Mouse (Mus musculus) heart, adult 8-10 months (tissue): ENCODE data around the gene Slc39a7. TPM values are rescaled to one million over a fixed set of nuclear protein-coding genes. Genes with fewer than 3 reads are reported as not detected.
"Not testable (repeated sequence)": the region's sequence is repeated elsewhere in the genome, so short reads cannot be mapped to it uniquely, and the experiment has no call there.

Source experiments
- DNase-seq: peaks from one replicate; pipeline ENCODE4 v3.0.0; 2022; ENCODE audit warnings: low spot score
- total RNA-seq, 4 experiments: library from RNA; stranded (reverse); gene quantifications; 2 replicates each; pipeline ENCODE4 v1.2.4; 2022

Gene Slc39a7
- total RNA-seq, 4 experiments from 2014 or later = 64.1 to 79.1 (median 73.2) TPM

DNA sequence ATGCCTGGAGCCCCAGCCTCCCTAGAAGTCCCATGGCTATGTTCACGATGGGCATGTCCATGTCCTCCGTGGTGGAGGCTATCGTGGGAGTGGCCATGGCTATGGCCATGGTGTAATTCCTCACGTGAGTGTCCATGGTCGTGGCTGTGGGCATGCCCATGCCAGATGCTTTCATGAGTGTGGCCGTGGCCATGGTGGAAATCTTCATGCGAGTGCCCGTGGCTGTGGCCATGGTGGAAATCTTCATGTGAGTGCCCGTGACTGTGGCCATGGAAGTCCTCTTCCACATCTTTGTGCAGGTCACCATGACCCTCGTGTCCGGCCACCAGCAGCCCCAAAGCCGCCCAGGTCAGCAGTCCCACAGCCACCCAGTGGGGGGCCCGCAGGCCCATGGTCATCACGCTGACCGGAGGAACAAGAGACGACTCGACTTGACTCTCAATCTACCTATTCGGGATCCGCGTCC lies 588 bp downstream of the Slc39a7 start:
- no peak for DNase-seq

DNA sequence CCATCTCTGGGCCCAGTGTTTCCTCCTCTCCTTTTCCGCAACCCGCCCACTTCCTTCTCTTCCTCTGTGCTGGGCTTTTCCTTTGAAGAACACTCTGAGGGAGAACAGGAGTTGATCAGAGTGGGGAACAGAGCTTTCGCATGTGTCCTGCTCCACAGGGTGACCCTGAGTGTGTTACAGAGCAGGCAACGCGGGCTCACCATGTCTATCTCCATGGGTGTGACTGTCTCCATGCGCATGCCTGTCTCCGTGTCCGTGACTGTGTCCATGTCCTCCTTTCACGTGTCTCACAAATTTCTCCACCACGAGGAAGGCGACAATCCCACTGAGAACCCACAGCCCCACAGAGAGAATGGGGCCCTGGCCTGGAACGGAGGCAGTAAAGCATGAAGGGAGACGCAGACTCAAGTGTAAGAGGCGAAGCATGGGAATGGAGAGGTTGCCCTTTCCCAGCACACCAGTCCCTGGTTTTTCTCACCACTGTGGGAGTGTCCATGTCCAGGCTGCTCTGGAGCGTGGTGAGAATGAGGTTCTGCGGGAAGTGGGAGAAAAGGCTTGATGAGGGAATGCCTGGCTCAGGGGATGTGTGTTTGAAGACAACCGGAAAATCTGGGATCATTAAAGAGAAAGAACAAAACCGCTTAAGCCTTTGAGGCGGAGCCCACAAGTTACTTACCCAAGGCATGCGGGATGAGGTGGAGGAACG lies 1.4 kb downstream of the Slc39a7 start:
- DNase-seq = no peak

- no peak for DNase-seq
Measured at GRCm38 (mm10) chr17:34029150-34029889, 2.2 kb downstream of the Slc39a7 start.

DNA sequence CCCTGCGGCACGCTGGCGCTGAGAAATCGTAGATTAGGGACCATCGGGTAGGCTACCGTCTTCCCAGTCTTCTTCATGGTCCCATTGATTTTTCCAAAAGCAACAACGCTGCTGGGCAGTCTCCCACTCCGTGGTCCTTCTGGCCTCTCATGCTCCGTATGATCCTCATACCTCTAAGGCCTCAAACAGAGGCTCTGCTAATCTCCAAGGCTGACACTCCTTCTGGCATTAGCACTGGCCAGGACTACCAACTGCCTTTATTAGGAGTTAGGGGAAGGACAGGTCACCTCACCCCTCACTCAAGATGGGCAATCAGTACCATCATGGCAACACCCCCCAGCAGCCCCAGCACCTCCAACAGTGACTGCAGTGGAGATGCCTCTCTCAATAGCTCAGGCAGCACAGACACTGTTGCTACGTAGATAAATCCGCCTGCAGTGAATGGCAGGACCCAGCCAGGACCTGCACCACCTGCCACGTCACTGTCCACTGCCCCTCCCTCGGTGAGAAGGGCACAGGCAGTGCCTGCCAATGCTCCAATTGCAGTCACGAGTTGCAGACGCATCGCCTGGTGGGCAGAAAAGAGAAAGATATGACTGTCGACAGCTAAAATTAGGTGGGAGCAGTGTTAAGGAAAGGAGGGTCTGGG lies 2.9 kb downstream of the Slc39a7 start:
- peak; percentile 39 for DNase-seq

- peak; percentile 90 for DNase-seq
Measured at GRCm38 (mm10) chr17:34027656-34028223, 3.7 kb downstream of the Slc39a7 start, which contains the start of gene H2-Ke6. TSS of gene H2-Ke6 (minus strand) at chr17:34028060.

DNA sequence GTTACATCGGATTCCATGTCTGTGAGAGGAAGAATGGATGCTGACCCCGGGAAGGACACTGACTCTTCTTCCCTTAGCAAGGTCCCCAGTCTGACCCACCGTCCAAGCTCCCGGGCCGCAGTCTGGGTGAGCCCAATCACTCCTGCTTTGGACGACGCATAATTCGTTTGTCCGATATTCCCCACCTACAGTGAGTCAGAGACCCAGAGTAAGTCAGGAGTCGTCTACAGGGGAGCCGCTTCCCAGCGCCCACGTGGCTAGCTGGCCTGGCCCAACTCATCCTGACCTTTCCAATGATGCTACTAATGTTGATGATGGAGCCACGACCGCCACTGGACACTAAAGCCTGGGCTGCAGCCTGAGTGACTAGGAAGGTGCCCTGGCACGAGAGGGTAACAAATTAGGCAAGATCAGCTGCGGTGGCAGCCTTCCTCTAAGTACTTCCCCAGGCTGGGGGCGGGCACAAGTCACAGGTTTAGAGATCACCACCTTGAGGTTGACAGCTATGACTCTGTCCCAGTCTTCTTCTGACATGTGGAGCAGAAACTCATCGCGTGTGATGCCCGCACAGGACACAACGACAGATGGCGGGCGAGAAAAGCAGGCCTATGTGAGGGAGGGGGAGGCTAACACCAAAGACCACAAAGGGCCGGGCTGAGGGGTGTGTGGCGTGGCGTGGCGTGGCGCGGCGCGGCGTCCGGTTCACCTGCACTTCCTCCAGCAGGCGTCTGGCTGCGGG lies 4.4 kb downstream of the Slc39a7 start:
- DNase-seq = no peak

DNA sequence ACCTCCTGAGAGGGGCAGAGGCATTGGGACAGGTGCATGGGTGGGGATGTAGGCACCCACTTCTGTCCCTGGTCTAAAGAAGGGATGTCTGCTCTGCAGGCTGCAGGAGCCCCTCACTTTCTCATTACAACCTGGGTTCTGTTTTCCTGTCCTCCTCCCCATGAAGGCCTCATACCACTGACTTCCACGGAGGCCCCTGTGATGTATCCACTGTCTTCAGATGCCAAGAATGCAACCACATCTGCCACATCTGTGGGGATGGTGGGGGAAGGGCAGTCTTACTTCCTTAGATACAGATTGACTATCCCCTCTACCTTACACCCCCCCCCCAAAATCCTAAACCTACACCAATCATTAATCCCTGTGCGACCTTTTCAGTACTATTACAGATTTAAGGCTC lies 5.3 kb downstream of the Slc39a7 start:
- DNase-seq = no peak

DNA sequence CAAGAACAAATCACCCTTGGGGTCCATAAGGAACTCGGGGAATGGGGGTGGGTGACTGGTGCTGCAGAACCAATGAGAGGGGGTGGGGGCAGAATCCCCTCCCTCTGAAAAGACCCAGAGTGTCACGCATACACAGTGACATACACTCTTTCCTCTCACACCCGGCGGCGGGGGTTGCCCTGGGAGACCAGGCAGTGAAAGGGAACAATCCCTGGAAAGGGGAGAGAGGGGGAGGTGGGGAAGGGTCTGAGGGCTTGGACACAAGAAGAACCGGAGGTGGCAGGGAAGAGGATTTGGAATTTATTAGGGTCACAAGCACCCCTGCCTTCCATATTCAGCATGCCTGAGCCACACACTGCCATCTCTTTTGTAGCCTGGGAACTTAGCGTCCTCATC lies 5.7 kb downstream of the Slc39a7 start:
- no peak for DNase-seq

DNA sequence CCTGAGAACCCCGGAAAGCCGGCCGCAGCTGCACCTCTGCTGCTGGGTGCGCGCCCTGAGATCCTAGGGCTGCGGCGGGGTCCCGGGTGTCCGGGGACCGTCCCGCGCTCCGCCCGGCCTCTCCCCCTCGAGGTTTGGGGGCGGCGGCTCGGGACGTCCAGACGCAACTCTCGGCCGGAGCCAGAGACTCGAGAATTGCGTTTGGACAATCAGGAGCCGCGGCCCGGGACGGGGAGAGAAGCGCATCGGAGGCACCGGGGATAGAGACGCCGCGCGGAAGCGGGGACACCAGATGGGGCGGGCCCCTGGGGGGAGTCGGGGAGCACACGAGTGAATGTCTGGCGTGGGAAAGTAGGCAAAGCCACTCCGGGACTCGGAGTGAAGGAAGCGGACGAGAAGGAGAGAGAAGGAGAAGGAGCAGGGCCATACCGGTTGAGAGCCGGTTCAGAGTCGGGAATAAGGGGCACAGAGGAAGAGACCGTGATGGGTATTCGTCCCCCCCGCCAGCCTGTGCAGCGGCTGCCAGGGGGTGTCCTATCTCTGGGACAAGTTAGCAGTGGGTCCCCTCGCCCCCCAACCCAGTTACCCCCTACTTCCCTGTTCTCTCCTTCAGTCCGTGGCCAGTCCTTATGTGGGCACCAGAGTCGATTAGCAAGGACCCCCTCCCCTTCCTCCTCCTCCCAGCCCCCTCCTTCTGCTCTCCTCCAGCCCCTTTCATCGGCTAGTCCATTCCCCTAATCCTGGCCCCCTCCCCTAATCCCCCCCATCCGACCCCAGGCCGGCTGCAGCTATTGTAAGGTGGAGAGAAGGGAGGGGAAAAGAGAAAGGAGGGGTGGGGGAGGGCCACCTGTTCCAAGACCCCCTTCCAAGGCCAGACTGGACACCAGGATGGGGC lies 6.4 kb downstream of the Slc39a7 start:
- no peak for DNase-seq

GRCm38 (mm10) chr17:34024317-34024821 lies 7.1 kb downstream of the Slc39a7 start, which contains the start of gene Ring1:
TSS of gene Ring1 (minus strand) at chr17:34024680.
- peak; percentile 80 for DNase-seq

DNA sequence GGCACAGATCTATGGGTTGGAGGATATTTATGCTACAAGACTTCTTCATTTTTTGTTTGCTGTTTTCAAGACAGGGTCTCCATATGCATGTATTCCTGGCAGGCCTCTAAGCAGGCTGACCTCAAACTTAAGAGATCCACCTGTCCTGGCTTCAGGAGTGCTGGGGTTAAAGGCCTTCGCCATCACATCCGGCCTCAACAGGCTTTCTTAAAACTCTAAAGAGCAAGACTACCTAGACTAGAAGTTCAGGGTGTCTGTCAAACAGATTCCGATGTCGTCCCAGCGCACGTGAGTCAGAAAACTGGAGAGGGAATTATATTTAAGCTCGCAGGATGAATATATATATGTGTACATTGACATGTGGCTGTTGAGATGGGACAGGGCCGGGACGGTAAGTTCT lies 7.8 kb downstream of the Slc39a7 start:
- no peak for DNase-seq

- DNase-seq = no peak
Measured at GRCm38 (mm10) chr17:34022987-34023386, 8.5 kb downstream of the Slc39a7 start.

- no peak for DNase-seq
Measured at GRCm38 (mm10) chr17:34022414-34022783, 9.1 kb downstream of the Slc39a7 start.

DNA sequence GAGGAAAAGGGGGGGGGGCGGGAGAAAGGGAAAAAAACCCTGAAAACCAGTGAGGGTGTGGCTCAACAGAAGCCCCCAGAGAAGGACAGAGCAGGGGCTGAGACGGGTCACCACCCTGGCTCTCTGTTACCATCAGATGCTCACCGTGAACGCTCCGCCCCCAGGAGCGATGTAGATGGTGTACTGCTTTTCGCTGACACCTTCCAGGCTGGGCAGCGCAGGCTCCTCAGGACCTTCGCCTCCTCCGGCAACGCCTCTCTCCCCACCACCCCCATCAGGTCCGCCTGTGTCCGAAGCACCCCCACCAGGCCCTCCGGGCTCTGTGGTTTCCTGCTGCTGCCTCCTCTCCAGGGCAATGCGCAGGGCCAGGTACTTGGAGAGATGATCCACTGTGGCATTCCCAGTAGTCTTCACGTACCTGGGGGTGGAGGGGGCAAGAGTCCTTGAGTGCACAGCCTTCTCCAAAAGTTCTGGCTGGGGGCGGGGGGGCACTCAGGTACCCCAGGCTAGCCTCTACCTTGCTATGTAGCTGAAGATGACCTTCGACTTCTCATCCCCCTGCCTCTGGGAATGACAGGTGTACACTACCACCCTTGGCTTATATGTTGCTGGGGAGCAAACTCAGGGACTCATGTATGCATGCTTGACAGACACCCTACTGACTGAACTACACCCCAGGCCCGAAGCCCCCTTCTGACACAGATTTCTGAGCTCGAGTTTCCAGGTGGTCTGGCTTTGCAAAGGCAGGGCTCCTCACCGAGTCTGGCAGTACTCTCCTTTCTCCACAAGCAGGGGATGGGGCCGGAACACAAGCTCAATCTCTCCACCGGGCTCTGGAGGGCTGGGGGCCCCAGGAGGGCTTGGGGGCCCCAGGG lies 9.7 kb downstream of the Slc39a7 start:
- no peak for DNase-seq

GRCm38 (mm10) chr17:34013436-34013835 lies 18.0 kb downstream of the Slc39a7 start:
- DNase-seq = no peak

DNA sequence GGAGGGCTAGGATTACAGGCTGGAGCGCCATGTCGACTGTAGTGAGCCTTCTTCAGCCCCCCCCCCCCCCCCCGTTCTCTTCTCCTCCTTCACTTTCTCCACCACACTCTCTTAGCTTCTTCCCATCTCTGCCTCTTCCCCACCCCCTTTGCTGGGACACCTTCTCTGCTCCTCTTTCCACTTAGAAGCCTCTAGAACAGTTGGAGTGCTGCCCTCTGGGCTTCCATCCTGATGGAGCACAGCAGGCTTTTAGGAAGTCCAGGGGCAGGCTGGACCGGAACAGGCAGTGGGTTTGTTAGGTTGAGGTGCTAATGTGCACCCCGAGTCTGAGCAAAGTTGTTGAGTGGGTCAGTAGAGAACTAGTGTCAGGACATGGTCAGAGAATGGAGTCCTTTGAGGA lies 21.3 kb downstream of the Slc39a7 start:
- no peak for DNase-seq

DNA sequence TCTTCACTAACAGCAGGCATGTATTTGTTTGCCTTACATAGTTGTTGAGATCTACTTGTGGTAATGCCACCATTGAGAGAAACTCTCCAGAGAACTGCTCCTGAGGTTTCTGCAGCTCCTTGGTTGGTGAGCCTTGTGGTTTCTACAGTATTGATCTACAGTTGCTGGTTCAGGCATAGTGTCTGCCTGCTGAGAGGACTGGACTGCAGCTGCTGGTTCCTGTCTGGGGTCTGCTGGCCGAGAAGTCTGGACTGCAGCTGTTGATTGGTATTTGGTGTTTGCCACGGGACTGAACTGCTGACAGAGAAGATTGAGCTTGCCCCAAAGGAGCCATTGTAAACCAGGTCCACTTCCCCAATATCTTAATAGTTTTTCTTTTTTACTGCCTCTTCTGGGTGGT lies 24.9 kb downstream of the Slc39a7 start:
- DNase-seq = no peak

DNA sequence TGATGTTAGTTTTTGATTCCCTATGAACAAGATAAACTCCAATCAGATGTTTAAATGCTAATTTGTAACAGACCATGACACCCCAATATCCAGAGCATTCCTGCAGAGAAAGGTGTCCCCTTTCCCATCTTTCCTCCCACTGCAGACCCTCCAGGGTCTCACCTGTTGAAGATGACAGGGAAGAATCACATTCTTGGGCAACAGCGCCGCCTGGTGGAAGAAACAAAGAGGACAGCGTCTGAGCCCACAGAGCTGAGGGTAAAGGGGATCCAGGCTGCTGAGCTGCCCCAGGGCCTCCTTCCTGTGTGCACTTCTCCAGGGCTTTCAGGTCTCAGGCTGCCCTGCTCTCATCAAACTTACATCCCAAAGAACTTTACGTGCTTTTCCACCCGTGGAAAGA lies 28.1 kb downstream of the Slc39a7 start:
- no peak for DNase-seq

GRCm38 (mm10) chr17:34000796-34001195 lies 30.7 kb downstream of the Slc39a7 start:
- not testable (repeated sequence) for DNase-seq
